Mouse (Mus musculus): ENCODE measurements around the gene Zfp277. TPM values are rescaled to one million over a fixed set of nuclear protein-coding genes. Genes with fewer than 3 reads are reported as not detected.

Zfp277 gene
- polyA plus RNA-seq, 1 experiment, result 9.6 TPM

- Histone ChIP-seq H3K4me3 (ENCODE audit: insufficient read depth, low read depth, low read length) (no peak overlapping the region), H3K4me1 (ENCODE audit: control insufficient read depth, insufficient read depth, insufficient read length, low read length) (peaks cover 3% of the 10 kb centered on the region; the same call in 1 of the 2 replicates), H3K27ac (replicated peaks; ENCODE audit: low read depth, low read length) (no peak overlapping the region)
These were observed 30.9 kb downstream of the Zfp277 start for GRCm38 (mm10) chr12:40414682-40415311.

DNA sequence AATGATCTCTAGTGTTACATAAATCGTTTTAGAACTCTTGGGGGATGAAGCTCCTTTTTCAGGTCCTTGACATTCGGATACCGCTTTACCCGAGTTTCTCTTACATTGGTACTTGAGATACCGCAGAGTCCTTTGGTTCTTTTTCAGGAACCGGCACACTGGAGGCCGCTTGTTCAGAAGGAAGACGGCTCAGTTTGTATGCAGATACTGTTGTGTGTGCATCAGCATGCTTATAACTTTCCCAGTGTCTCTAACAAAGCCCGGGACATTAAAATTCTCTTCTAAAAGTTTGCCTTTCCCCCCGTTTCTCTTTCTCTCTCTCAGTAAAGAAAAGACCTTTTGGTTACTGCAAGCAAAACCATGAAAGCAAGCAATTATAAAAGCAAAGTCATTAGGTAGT is 45.9 kb downstream of the Zfp277 start:
- no peak overlapping the region for H3K4me3 ChIP-seq (ENCODE audit: insufficient read depth, low read depth, low read length)
- H3K4me1 ChIP-seq (ENCODE audit: control insufficient read depth, insufficient read depth, insufficient read length, low read length), result no peaks in the 10 kb centered on the region
- H3K27ac ChIP-seq (replicated peaks; ENCODE audit: low read depth, low read length), result no peak overlapping the region

DNA sequence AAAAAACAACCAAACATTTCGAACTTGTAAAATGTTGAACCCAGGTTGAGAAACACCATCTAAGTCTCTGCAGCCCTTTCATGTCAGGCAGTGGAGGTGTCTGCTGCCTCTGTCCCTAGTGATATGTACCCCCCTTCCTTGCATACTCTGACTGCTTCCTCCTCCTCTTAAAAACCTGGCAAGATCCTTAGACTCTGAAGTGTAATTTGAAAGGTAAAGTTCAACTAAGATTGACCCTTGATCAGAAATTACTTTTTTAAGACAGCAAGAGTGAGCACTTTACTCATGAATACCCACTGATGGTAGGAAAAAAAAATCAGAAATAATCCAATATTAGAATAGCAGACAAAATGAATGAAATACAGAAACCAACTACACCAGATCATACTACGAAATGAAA is 46.3 kb downstream of the Zfp277 start:
- H3K4me1 ChIP-seq (ENCODE audit: control insufficient read depth, insufficient read depth, insufficient read length, low read length), result no peaks in the 10 kb centered on the region
- H3K4me3 ChIP-seq (ENCODE audit: insufficient read depth, low read depth, low read length), result no peak overlapping the region
- H3K27ac ChIP-seq (replicated peaks; ENCODE audit: low read depth, low read length), result no peak overlapping the region

GRCm38 (mm10) chr12:40398916-40399315 is 46.8 kb downstream of the Zfp277 start:
- no peaks in the 10 kb centered on the region for H3K4me1 ChIP-seq (ENCODE audit: control insufficient read depth, insufficient read depth, insufficient read length, low read length)

GRCm38 (mm10) chr12:40392869-40393268 is 52.8 kb downstream of the Zfp277 start:
- no peaks in the 10 kb centered on the region for H3K4me1 ChIP-seq (ENCODE audit: control insufficient read depth, insufficient read depth, insufficient read length, low read length)
- H3K27ac ChIP-seq (replicated peaks; ENCODE audit: low read depth, low read length), result no peak overlapping the region
- no peak overlapping the region for H3K4me3 ChIP-seq (ENCODE audit: insufficient read depth, low read depth, low read length)

More at GRCm38 (mm10) chr12:40398916-40399315, 46.8 kb downstream of the Zfp277 start:
- Histone ChIP-seq H3K4me3 (ENCODE audit: insufficient read depth, low read depth, low read length) (no peak overlapping the region), H3K27ac (replicated peaks; ENCODE audit: low read depth, low read length) (no peak overlapping the region)

- Histone ChIP-seq H3K4me3 (ENCODE audit: insufficient read depth, low read depth, low read length) (no peak overlapping the region), H3K27ac (replicated peaks; ENCODE audit: low read depth, low read length) (no peak overlapping the region), H3K4me1 (ENCODE audit: control insufficient read depth, insufficient read depth, insufficient read length, low read length) (no peaks in the 10 kb centered on the region)
These were observed 54.4 kb downstream of the Zfp277 start for GRCm38 (mm10) chr12:40391262-40391661.

DNA sequence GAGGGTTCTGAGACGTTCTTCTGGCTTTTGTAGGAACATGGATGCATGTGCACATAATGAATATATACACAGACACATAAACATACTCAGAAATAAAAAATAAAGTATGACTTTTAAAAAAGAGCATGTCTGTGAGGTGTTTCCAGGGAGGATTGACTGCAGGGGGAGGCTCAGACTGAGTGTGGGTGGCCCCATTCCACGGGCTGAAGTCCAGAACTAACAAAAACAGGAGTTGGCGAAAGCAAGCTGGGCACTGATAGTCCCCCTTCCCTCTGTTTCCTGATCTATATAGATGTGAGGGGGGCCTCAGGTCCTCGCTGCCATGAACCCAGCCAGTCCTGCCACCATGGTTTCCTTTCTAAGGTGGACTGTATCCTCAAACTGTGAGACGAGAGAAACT is 57.9 kb downstream of the Zfp277 start:
- Histone ChIP-seq H3K4me3 (ENCODE audit: insufficient read depth, low read depth, low read length) (no peak overlapping the region), H3K27ac (replicated peaks; ENCODE audit: low read depth, low read length) (no peak overlapping the region), H3K4me1 (ENCODE audit: control insufficient read depth, insufficient read depth, insufficient read length, low read length) (no peaks in the 10 kb centered on the region)

DNA sequence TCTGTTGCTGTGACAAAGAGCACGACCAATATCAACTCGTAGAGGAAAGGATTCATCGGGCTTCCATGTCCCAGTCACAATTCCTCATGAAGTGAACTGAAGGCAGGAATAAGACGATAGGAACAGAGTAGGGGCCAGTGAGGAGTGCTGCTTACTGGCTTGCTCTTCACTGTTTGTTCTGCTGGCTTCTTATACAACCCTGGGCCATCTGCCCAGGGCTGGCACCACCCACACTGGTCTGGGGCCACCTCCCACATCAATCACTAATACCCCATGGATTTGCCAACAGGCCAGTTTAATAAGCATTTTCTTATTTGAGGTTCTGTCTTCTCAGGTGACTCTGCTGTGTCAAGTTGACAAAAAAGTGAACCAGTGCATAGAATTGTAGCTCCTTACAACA is 60.4 kb downstream of the Zfp277 start:
- no peak overlapping the region for H3K4me3 ChIP-seq (ENCODE audit: insufficient read depth, low read depth, low read length)

GRCm38 (mm10) chr12:40383718-40384117 is 62.0 kb downstream of the Zfp277 start:
- Histone ChIP-seq H3K4me3 (ENCODE audit: insufficient read depth, low read depth, low read length) (no peak overlapping the region), H3K27ac (replicated peaks; ENCODE audit: low read depth, low read length) (no peak overlapping the region), H3K4me1 (ENCODE audit: control insufficient read depth, insufficient read depth, insufficient read length, low read length) (no peaks in the 10 kb centered on the region)

More for the DNA sequence above, 60.4 kb downstream of the Zfp277 start:
- Histone ChIP-seq H3K27ac (replicated peaks; ENCODE audit: low read depth, low read length) (no peak overlapping the region), H3K4me1 (ENCODE audit: control insufficient read depth, insufficient read depth, insufficient read length, low read length) (no peaks in the 10 kb centered on the region)

- Histone ChIP-seq H3K27ac (replicated peaks; ENCODE audit: low read depth, low read length) (no peak overlapping the region), H3K4me1 (ENCODE audit: control insufficient read depth, insufficient read depth, insufficient read length, low read length) (no peaks in the 10 kb centered on the region), H3K4me3 (ENCODE audit: insufficient read depth, low read depth, low read length) (no peak overlapping the region)
These were observed 63.2 kb downstream of the Zfp277 start for GRCm38 (mm10) chr12:40382539-40382938.

DNA sequence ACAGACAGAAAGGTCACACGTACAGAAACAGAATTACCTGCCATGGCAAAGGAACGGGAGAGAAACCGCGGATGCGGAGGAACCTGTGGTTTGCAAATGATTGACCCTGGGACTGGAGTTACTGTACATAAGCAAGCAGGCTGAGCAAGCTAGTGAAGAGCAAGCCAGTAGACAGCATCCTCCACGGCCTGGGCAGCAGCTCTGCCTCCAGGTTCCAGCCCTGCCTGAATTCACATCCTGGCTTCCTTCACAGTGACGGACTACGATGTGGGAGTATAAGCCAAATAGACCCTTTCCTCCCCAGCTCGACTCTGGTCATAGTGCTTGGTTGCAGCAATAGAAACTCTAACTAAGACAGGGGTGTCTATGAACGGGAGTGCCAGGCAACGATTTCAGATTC is 63.9 kb downstream of the Zfp277 start:
- Histone ChIP-seq H3K27ac (replicated peaks; ENCODE audit: low read depth, low read length) (no peak overlapping the region; the same call in 1 of the 2 replicates), H3K4me3 (ENCODE audit: insufficient read depth, low read depth, low read length) (peak overlapping the region; percentile 61), H3K4me1 (ENCODE audit: control insufficient read depth, insufficient read depth, insufficient read length, low read length) (no peaks in the 10 kb centered on the region)

DNA sequence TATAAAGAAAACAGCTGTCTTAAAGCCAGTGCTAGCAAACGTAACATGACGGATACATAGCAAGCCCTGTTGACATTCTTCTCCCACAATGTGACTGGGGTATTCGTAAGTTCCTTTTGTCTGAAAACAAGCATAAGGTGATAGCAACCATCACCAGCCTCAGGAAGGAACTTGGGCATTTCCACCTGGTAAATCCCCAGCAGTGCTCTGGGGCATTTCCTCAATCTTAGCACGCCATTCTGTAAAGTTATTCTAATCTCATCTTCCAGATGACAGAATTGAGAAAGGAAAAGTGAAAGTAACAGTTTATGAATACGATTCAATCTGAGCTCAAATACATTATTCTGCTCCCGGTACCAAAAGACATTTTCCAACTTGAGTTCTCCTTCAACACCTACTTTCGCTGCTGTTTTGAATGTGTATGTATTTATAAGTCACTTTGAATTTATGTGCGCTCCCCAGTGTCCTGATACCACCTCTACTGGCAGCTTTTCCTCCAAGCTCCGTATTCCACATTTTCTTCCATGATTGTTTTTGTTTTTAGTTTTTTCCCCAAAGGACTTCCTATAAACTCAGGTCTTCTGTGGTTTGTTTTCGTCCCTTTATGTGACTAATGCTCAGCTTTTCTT is 64.4 kb downstream of the Zfp277 start:
- no peaks in the 10 kb centered on the region for H3K4me1 ChIP-seq (ENCODE audit: control insufficient read depth, insufficient read depth, insufficient read length, low read length)
- H3K4me3 ChIP-seq (ENCODE audit: insufficient read depth, low read depth, low read length), result peak overlapping the region; percentile 61
- peak overlapping the region; percentile 55 for H3K27ac ChIP-seq (replicated peaks; ENCODE audit: low read depth, low read length)

GRCm38 (mm10) chr12:40379538-40379923 is 66.2 kb downstream of the Zfp277 start:
- no peaks in the 10 kb centered on the region for H3K4me1 ChIP-seq (ENCODE audit: control insufficient read depth, insufficient read depth, insufficient read length, low read length)
- H3K4me3 ChIP-seq (ENCODE audit: insufficient read depth, low read depth, low read length), result no peak overlapping the region

GRCm38 (mm10) chr12:40378621-40379537 is 66.8 kb downstream of the Zfp277 start:
- Histone ChIP-seq H3K4me1 (ENCODE audit: control insufficient read depth, insufficient read depth, insufficient read length, low read length) (no peaks in the 10 kb centered on the region), H3K4me3 (ENCODE audit: insufficient read depth, low read depth, low read length) (no peak overlapping the region), H3K27ac (replicated peaks; ENCODE audit: low read depth, low read length) (no peak overlapping the region)

More at GRCm38 (mm10) chr12:40379538-40379923, 66.2 kb downstream of the Zfp277 start:
- no peak overlapping the region for H3K27ac ChIP-seq (replicated peaks; ENCODE audit: low read depth, low read length)

- Histone ChIP-seq H3K4me1 (ENCODE audit: control insufficient read depth, insufficient read depth, insufficient read length, low read length) (no peaks in the 10 kb centered on the region), H3K27ac (replicated peaks; ENCODE audit: low read depth, low read length) (no peak overlapping the region), H3K4me3 (ENCODE audit: insufficient read depth, low read depth, low read length) (no peak overlapping the region)
These were observed 93.8 kb downstream of the Zfp277 start for GRCm38 (mm10) chr12:40351879-40352278.
